Mouse (Mus musculus) myocyte (in vitro differentiated cells): ENCODE measurements around the gene Slc25a21. TPM values are rescaled to one million over a fixed set of nuclear protein-coding genes. Genes with fewer than 3 reads are reported as not detected.

Source experiments
- H3K27me3 ChIP-seq: one replicate; pipeline ENCODE4 v1.6.1; 2011; ENCODE audit not compliant: control insufficient read depth, insufficient read depth, insufficient read length
- H3K36me3 ChIP-seq: one replicate; pipeline ENCODE4 v1.6.1; 2011; ENCODE audit not compliant: control insufficient read depth, insufficient read depth
- H3K4me2 ChIP-seq: one replicate; pipeline ENCODE4 v1.6.1; 2011; ENCODE audit warnings: low read depth, control low read depth
- H3K4me3 ChIP-seq: one replicate; pipeline ENCODE4 v1.5.1; 2011; ENCODE audit warnings: mild to moderate bottlenecking, control low read depth, moderate library complexity
- H3K79me2 ChIP-seq: one replicate; pipeline ENCODE4 v1.6.1; 2011; ENCODE audit not compliant: control insufficient read depth, insufficient read depth
- H3ac ChIP-seq: one replicate; pipeline ENCODE4 v1.6.1; 2011; ENCODE audit not compliant: control insufficient read depth, insufficient read length
- CEBPB ChIP-seq: IDR thresholded peaks from 2 replicates; pipeline ENCODE4 v1.6.1; 2011; ENCODE audit warnings: mild to moderate bottlenecking, moderate library complexity; ENCODE audit not compliant: poor library complexity, insufficient read depth, severe bottlenecking
- E2F4 ChIP-seq: IDR thresholded peaks from one replicate; pipeline ENCODE4 v1.6.1; 2011; ENCODE audit warnings: mild to moderate bottlenecking, control low read depth, moderate library complexity; ENCODE audit not compliant: insufficient read depth
- MAX ChIP-seq: IDR thresholded peaks from one replicate; pipeline ENCODE4 v1.6.1; 2011; ENCODE audit warnings: low read depth, mild to moderate bottlenecking, control low read depth
- MYOD1 ChIP-seq, 3 experiments: IDR thresholded peaks; one replicate each; pipeline ENCODE4 v1.6.1; 2011; ENCODE audit warnings: control low read depth in 2 of 3, low read depth in 2 of 3, mild to moderate bottlenecking in 2 of 3, moderate library complexity in 1 of 3; ENCODE audit not compliant: insufficient read length in 2 of 3, control insufficient read depth in 1 of 3
- MYOG ChIP-seq, 3 experiments: IDR thresholded peaks; one replicate each; pipeline ENCODE4 v1.6.1; 2011; ENCODE audit warnings: control low read depth in 2 of 3, low read depth in 2 of 3, mild to moderate bottlenecking in 2 of 3; ENCODE audit not compliant: insufficient read length in 2 of 3, control insufficient read depth in 1 of 3, insufficient read depth in 1 of 3
- POLR2A ChIP-seq: IDR thresholded peaks from one replicate; pipeline ENCODE4 v1.6.1; 2011; ENCODE audit warnings: low read depth, mild to moderate bottlenecking, control low read depth, moderate library complexity; ENCODE audit not compliant: insufficient read length
- POLR2AphosphoS2 ChIP-seq: IDR thresholded peaks from one replicate; pipeline ENCODE4 v1.6.1; 2011; ENCODE audit warnings: low read depth, control low read depth; ENCODE audit not compliant: insufficient read length
- REST ChIP-seq: IDR thresholded peaks from one replicate; pipeline ENCODE4 v1.6.1; 2011; ENCODE audit warnings: mild to moderate bottlenecking, control low read depth, moderate library complexity; ENCODE audit not compliant: insufficient read depth, insufficient read length
- SRF ChIP-seq: IDR thresholded peaks from one replicate; pipeline ENCODE4 v1.6.1; 2011; ENCODE audit warnings: low read depth; ENCODE audit not compliant: control insufficient read depth, insufficient read length
- TCF12 ChIP-seq: IDR thresholded peaks from one replicate; pipeline ENCODE4 v1.6.1; 2011; ENCODE audit warnings: mild to moderate bottlenecking, control low read depth; ENCODE audit not compliant: poor library complexity, insufficient read depth, severe bottlenecking
- TCF3 ChIP-seq: IDR thresholded peaks from one replicate; pipeline ENCODE4 v1.6.1; 2011; ENCODE audit warnings: low read depth, control low read depth; ENCODE audit not compliant: insufficient read length
- USF1 ChIP-seq: IDR thresholded peaks from one replicate; pipeline ENCODE4 v1.6.1; 2011; ENCODE audit warnings: low read depth, mild to moderate bottlenecking, control low read depth, moderate library complexity
- polyA plus RNA-seq: library from polyadenylated mRNA; unstranded; fragments of >200 nt; fragmentation: generic; extraction: Trizol; gene quantifications from one replicate; pipeline ENCODE4 v1.2.1, GENCODE M21; 2012; ENCODE audit warnings: missing spikeins

Gene Slc25a21
- polyA plus RNA-seq, 1 experiment = not detected

DNA sequence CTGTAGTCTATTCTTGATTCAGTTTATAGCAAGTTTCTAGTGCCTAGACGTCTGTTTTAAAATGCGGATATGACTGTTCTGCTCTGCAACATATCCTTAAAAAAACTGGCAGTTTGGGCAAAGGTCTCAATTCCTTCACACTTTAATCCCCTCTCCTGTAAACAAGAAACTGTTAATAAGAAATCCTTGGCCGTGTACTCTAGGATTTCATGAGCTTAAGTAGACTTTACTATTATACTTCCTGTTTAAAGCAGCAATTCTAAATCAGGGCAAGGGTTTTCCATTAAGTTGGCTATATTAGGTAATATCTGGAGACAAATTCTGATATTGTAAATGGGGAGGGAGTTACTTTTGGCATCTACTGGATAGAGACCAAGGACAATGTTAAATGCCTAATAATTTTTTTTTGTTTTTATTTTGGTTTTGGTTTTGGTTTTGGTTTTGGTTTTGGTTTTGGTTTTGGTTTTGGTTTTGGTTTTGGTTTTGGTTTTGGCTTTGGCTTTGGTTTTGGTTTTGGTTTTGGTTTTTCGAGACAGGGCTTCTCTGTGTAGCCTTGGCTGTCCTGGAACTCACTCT, 7.1 kb upstream of the Slc25a21 start:
- TF ChIP-seq MAX (no peak), MYOD1 (IDR thresholded peaks at IDR 0.05; ENCODE audit: control insufficient read depth in 1 of 3, insufficient read length in 2 of 3, low read depth in 2 of 3) (no peak), TCF12 (no peak), CEBPB (no peak), MYOG (IDR thresholded peaks at IDR 0.05; ENCODE audit: control insufficient read depth in 1 of 3, insufficient read depth in 1 of 3, insufficient read length in 2 of 3, low read depth in 2 of 3) (no peak), POLR2A (no peak), USF1 (no peak), SRF (no peak), TCF3 (no peak), REST (no peak), E2F4 (no peak), POLR2AphosphoS2 (no peak)
- Histone ChIP-seq H3K79me2 (no peaks in the 10 kb centered on the region), H3K4me2 (no peak overlapping the region), H3ac (no peak overlapping the region), H3K27me3 (no peaks in the 10 kb centered on the region), H3K4me3 (no peak overlapping the region), H3K36me3 (no peaks in the 10 kb centered on the region)

DNA sequence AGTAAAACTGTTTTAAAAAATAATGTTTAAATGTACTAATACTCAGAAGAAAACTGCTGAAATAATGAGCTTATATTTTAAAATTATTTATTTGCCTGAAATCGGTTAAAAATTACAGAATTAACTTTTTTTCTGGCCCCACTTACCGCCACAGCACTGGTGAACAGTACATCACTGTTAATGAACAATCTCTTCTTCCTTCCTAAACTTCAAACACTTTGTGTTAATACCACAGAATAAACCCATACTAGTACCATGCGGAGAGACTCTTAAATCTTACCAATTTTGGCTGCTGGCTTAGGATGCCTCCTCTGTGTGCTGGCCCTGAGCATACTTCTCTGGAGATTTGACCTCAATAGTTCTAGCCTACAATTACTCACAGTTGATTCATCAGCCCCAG, 4.6 kb upstream of the Slc25a21 start:
- Histone ChIP-seq H3ac (no peak overlapping the region), H3K79me2 (no peaks in the 10 kb centered on the region), H3K4me2 (no peak overlapping the region), H3K36me3 (no peaks in the 10 kb centered on the region), H3K27me3 (no peaks in the 10 kb centered on the region), H3K4me3 (no peak overlapping the region)
- TF ChIP-seq POLR2A = no peak
- no peak for TF ChIP-seq SRF
- TF ChIP-seq REST = no peak
- no peak for TF ChIP-seq E2F4
- no peak for TF ChIP-seq MYOG (IDR thresholded peaks at IDR 0.05; ENCODE audit: control insufficient read depth in 1 of 3, insufficient read depth in 1 of 3, insufficient read length in 2 of 3, low read depth in 2 of 3)
- no peak for TF ChIP-seq TCF12
- no peak for TF ChIP-seq CEBPB
- no peak for TF ChIP-seq USF1
- no peak for TF ChIP-seq MYOD1 (IDR thresholded peaks at IDR 0.05; ENCODE audit: control insufficient read depth in 1 of 3, insufficient read length in 2 of 3, low read depth in 2 of 3)
- no peak for TF ChIP-seq TCF3

- Histone ChIP-seq H3K79me2 (no peaks in the 10 kb centered on the region), H3ac (no peak overlapping the region), H3K36me3 (no peaks in the 10 kb centered on the region), H3K27me3 (no peaks in the 10 kb centered on the region), H3K4me3 (no peak overlapping the region), H3K4me2 (no peak overlapping the region)
- no peak for TF ChIP-seq TCF12
- no peak for TF ChIP-seq TCF3
- TF ChIP-seq CEBPB = no peak
- TF ChIP-seq POLR2AphosphoS2 = no peak
These were observed 2.2 kb upstream of the Slc25a21 start for GRCm38 (mm10) chr12:57199427-57199826.

DNA sequence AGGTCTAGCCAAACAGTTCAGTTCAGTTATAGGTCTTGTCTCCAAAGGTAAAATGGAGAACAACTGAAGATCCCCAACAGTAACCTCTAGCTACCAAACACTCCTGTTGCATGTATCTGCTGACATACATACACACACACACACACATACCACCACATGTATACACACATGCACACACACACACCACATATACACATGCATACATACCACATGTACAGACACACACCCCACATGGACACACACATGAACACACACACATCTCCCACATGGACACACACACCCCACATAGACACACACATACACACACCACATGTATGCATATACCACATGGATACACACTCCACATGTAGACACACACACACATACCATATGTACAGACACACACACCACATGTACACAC, 997 bp upstream of the Slc25a21 start:
- Histone ChIP-seq H3K27me3 (no peaks in the 10 kb centered on the region), H3ac (no peak overlapping the region), H3K4me3 (no peak overlapping the region), H3K4me2 (no peak overlapping the region), H3K79me2 (no peaks in the 10 kb centered on the region), H3K36me3 (no peaks in the 10 kb centered on the region)
- no peak for TF ChIP-seq TCF12
- no peak for TF ChIP-seq CEBPB
- no peak for TF ChIP-seq USF1
- TF ChIP-seq MYOD1 (IDR thresholded peaks at IDR 0.05; ENCODE audit: control insufficient read depth in 1 of 3, insufficient read length in 2 of 3, low read depth in 2 of 3) = no peak
- no peak for TF ChIP-seq POLR2A
- TF ChIP-seq POLR2AphosphoS2 = no peak
- no peak for TF ChIP-seq MAX
- no peak for TF ChIP-seq TCF3
- no peak for TF ChIP-seq SRF
- no peak for TF ChIP-seq E2F4
- no peak for TF ChIP-seq MYOG (IDR thresholded peaks at IDR 0.05; ENCODE audit: control insufficient read depth in 1 of 3, insufficient read depth in 1 of 3, insufficient read length in 2 of 3, low read depth in 2 of 3)
- TF ChIP-seq REST = no peak

DNA sequence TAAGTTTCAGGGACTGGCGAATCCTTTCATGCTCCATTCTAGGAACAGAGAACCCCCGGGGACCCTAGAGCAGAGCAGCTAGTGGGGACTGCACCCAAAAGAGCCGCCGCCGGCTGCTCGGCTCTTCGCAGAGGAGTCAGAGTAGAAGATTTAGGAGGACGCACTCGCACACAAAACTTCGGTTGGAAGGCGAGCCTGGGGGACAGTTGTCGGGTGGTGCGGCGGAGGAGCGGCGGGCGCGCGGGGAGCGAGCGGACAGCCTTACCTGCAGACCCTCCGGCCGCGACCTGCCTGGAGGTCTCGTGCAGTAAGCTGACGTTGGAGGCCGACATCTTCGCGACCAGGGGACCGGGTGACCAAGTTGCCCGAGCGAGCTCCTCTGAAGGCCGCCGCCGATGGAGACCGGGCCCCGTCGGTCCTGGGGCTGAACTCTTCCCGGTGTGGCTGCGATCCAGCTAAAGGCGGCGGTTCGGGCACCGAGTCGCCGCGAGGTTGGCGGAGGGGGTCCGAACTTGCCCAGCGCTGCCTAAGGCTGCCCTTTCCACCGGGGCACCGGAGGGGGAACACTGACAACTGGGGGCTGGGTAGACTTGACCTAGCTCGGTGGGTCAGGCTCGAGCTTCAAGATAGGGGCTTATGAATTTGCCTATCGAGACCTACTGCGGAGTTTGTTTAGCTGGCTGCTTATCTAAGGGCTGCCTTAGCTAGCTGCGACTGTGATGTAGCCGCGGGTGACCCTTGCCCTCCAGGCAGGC, 487 bp downstream of the Slc25a21 start:
- Histone ChIP-seq H3K4me3 (no peak overlapping the region), H3ac (no peak overlapping the region), H3K79me2 (no peaks in the 10 kb centered on the region), H3K27me3 (no peaks in the 10 kb centered on the region), H3K4me2 (no peak overlapping the region), H3K36me3 (no peaks in the 10 kb centered on the region)
- no peak for TF ChIP-seq REST
